ENCODE assay signal across 8 mouse cellular contexts in genomic region chr5:24778082-24778842, GRCm38 (mm10). TPM values are rescaled to one million over a fixed set of nuclear protein-coding genes. Genes with fewer than 3 reads are reported as not detected.
A peak's percentile ranks its signal among the peaks of the same experiment; 100 is the strongest.
DNase-seq lines count a peak whose midpoint lies in the region; ATAC-seq lines count a peak whose summit lies in the region.
"Had no signal": no experiment of that assay in that cellular context is flagged by ENCODE, and none has a peak within 500 bp of the region (broad histone marks: within the 10 kb centered on the region; RNA-seq: fewer than 3 reads in every experiment).

No protein-coding gene starts in this region.

- peak; percentile 8 to 45 for DNase-seq in spleen, postnatal 4 days (ENCODE audit: low spot score in 2 of 2)
- no peak for DNase-seq in spleen, adult 18-20 months
- DNase-seq in gastrocnemius, postnatal 4 days (ENCODE audit: low spot score in 2 of 2) = no peak
- no peak for DNase-seq in right cerebral cortex, postnatal 25 days

- 0 out of 2 replicates have a peak overlapping the region, but pooled peaks have one; percentile 3 for H3K4me3 ChIP-seq in forebrain, embryonic 13.5 days
- no peak overlapping the region for H3K4me3 ChIP-seq in limb, embryonic 13.5 days
- H3K4me3 ChIP-seq in stomach, embryonic 16.5 days (replicated peaks; ENCODE audit: low read length) = no peak overlapping the region

- 0 out of 2 replicates have a peak, but pooled peaks cover 6% of the 10 kb centered on the region for H3K4me1 ChIP-seq in forebrain, embryonic 13.5 days
- peaks cover 5% of the 10 kb centered on the region for H3K4me1 ChIP-seq in limb, embryonic 13.5 days
- H3K4me1 ChIP-seq in stomach, embryonic 16.5 days (ENCODE audit: control insufficient read depth, insufficient read depth, low read length) = 0 out of 2 replicates have a peak, but pooled peaks cover 3% of the 10 kb centered on the region

- H3K27me3 ChIP-seq in forebrain, embryonic 13.5 days = peaks cover 21% of the 10 kb centered on the region
- peaks cover 14% of the 10 kb centered on the region; the same call in 1 of the 2 replicates for H3K27me3 ChIP-seq in limb, embryonic 13.5 days
- no peaks in the 10 kb centered on the region for H3K27me3 ChIP-seq in stomach, embryonic 16.5 days (ENCODE audit: control insufficient read depth, insufficient read depth, low read length)

- no peaks in the 10 kb centered on the region for H3K36me3 ChIP-seq in forebrain, embryonic 13.5 days (ENCODE audit: poor library complexity, severe bottlenecking)
- no peaks in the 10 kb centered on the region for H3K36me3 ChIP-seq in limb, embryonic 13.5 days
- H3K36me3 ChIP-seq in stomach, embryonic 16.5 days (ENCODE audit: control insufficient read depth, insufficient read depth, low read length) = no peaks in the 10 kb centered on the region

- 20% methylated on average over 17 of the region's 17 CpGs for WGBS in forebrain, embryonic 13.5 days
- 31% methylated on average over 17 of the region's 17 CpGs for WGBS in limb, embryonic 13.5 days
- WGBS in stomach, embryonic 16.5 days = 25% methylated on average over 17 of the region's 17 CpGs

- H3K9ac ChIP-seq in forebrain, embryonic 13.5 days = 0 out of 2 replicates have a peak overlapping the region, but pooled peaks have one; percentile 6
- H3K9ac ChIP-seq in limb, embryonic 13.5 days = peak overlapping the region; percentile 48; the same call in 1 of the 2 replicates
- no peak overlapping the region for H3K9ac ChIP-seq in stomach, embryonic 16.5 days (ENCODE audit: low read length)

- ATAC-seq in forebrain, embryonic 13.5 days = no peak
- ATAC-seq in limb, embryonic 13.5 days (ENCODE audit: low FRiP score, low read depth) = no peak
- ATAC-seq in stomach, embryonic 16.5 days (ENCODE audit: insufficient read depth, low FRiP score) = peak; percentile 21; the same call in 1 of the 2 replicates

- no peak overlapping the region for H3K27ac ChIP-seq in forebrain, embryonic 13.5 days
- no peak overlapping the region for H3K27ac ChIP-seq in limb, embryonic 13.5 days
- H3K27ac ChIP-seq in stomach, embryonic 16.5 days (ENCODE audit: low read length) = no peak overlapping the region

- H3K4me2 ChIP-seq in forebrain, embryonic 13.5 days = peak overlapping the region; percentile 30
- H3K4me2 ChIP-seq in limb, embryonic 13.5 days (replicated peaks) = peak overlapping the region; percentile 30
- H3K4me2 ChIP-seq in stomach, embryonic 16.5 days (ENCODE audit: low read depth, low read length) = 0 out of 2 replicates have a peak overlapping the region, but pooled peaks have one; percentile 12

- H3K9me3 ChIP-seq in forebrain, embryonic 13.5 days (replicated peaks) = no peaks in the 10 kb centered on the region
- H3K9me3 ChIP-seq in limb, embryonic 13.5 days = peaks cover 7% of the 10 kb centered on the region
- H3K9me3 ChIP-seq in stomach, embryonic 16.5 days (replicated peaks; ENCODE audit: control insufficient read depth, low read length) = no peaks in the 10 kb centered on the region

RNA-seq across cellular contexts. Expression of gene Crygn, which starts 20.5 kb away (rescaled TPM):
- polyA plus RNA-seq in forebrain, embryonic 13.5 days (2015; fragmentation: Nextera tagmentation; extraction: Ambion mirVana) = not detected in 2 replicates
- 1.8 and 3.8 TPM in 2 replicates for polyA plus RNA-seq in limb, embryonic 13.5 days (2015; fragmentation: Nextera tagmentation; extraction: Ambion mirVana)
- 2.7 and 2.9 TPM in 2 replicates for polyA plus RNA-seq in stomach, embryonic 16.5 days (2015; fragmentation: Nextera tagmentation; extraction: Ambion mirVana)
- not detected for total RNA-seq in gastrocnemius, postnatal 4 days (2021)
- total RNA-seq: monocyte, adult 5-6 weeks had no signal

RNA-seq across cellular contexts. Expression of gene Wdr86, which starts 47.7 kb away (rescaled TPM):
- 2.6 and 3.0 TPM in 2 replicates for polyA plus RNA-seq in forebrain, embryonic 13.5 days (2015; fragmentation: Nextera tagmentation; extraction: Ambion mirVana)
- polyA plus RNA-seq in limb, embryonic 13.5 days (2015; fragmentation: Nextera tagmentation; extraction: Ambion mirVana) = 38.3 and 39.6 TPM in 2 replicates
- polyA plus RNA-seq in stomach, embryonic 16.5 days (2015; fragmentation: Nextera tagmentation; extraction: Ambion mirVana) = 8.1 TPM in 2 replicates
- total RNA-seq in gastrocnemius, postnatal 4 days (2021) = 1 to 10 TPM; 2.1 to 2.3 TPM
- total RNA-seq: monocyte, adult 5-6 weeks had no signal

Comparison
In these comparisons a context has a peak if more than half of its experiments do, and no peak if none do; other contexts are left out.
1. DNase-seq: peak in spleen, postnatal 4 days (2 of 2); none in spleen, adult 18-20 months (0 of 2), gastrocnemius, postnatal 4 days (0 of 2) and right cerebral cortex, postnatal 25 days (single experiment).
2. Peak in every context shown above with its lines, with median percentiles within 50 percentile points of each other: H3K4me2 ChIP-seq.